Comparison of ENCODE assay signal across 10 mouse cellular contexts in the genomic region with DNA sequence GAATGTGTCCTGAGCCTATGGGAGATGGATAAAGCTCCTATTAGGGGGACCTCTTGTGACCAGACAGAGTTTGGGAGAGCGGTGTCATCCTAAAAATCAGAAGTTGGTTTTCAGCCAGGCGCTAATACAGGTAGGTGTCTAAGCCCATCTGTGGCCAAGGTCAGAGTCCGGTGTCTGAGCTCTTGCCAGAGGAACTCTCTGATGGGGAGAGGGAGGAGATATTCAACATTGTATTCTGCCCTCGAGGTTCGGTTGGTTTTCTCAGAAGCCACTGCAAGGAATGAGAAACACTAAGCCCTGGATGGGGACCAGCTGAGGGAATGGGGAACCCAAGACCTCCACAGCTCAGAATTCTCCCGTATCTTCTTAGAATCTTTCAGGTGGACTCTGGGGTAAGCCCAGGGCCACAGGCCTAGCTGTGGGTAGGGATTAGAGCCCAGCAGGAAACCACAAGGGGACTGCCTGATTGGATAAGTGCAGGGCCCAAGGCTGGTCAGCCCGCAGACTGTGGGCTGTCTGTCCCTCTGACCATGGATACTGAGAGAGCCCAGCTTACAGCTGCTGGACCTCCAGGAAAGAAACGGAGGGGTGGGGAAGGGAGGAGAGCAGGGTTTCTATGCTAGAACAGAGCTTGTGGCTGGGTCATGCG. TPM values are rescaled to one million over a fixed set of nuclear protein-coding genes. Genes with fewer than 3 reads are reported as not detected.
DNase-seq lines count a peak whose midpoint lies in the region; ATAC-seq and TF ChIP-seq lines count a peak whose summit lies in the region.
"Had no signal": no experiment of that assay in that cellular context is flagged by ENCODE, and none has a peak within 500 bp of the region (broad histone marks: within the 10 kb centered on the region; RNA-seq: fewer than 3 reads in every experiment).

No protein-coding gene starts in this region.

- H3K4me1 ChIP-seq in kidney, adult 2 months (ENCODE audit: control insufficient read depth, insufficient read depth, low read length) = peaks cover 7% of the 10 kb centered on the region
- H3K4me1 ChIP-seq in brown adipose tissue, adult 24 weeks (ENCODE audit: control insufficient read depth, insufficient read depth, insufficient read length, low read length) = peaks cover 12% of the 10 kb centered on the region
- peaks cover 21% of the 10 kb centered on the region for H3K4me1 ChIP-seq in hindbrain, postnatal 0 days (ENCODE audit: insufficient read depth, low read length)
- H3K4me1 ChIP-seq in midbrain, postnatal 0 days (ENCODE audit: insufficient read depth, low read length) = peaks cover 8% of the 10 kb centered on the region

- peak overlapping the region; percentile 73; the same call in 1 of the 2 replicates for H3K4me3 ChIP-seq in kidney, adult 2 months (ENCODE audit: insufficient read depth, low read depth, low read length)
- H3K4me3 ChIP-seq in brown adipose tissue, adult 24 weeks (ENCODE audit: insufficient read depth, low read depth, low read length) = peak overlapping the region; percentile 78
- peak overlapping the region; percentile 58; the same call in 1 of the 2 replicates for H3K4me3 ChIP-seq in hindbrain, postnatal 0 days (ENCODE audit: low read length)
- H3K4me3 ChIP-seq in midbrain, postnatal 0 days (ENCODE audit: low read depth, low read length) = peak overlapping the region; percentile 53; the same call in 1 of the 2 replicates

- no peaks in the 10 kb centered on the region for H3K9me3 ChIP-seq in hindbrain, postnatal 0 days (ENCODE audit: low read length)
- no peaks in the 10 kb centered on the region for H3K9me3 ChIP-seq in midbrain, postnatal 0 days (ENCODE audit: low read length)

- peak overlapping the region; percentile 69 for H3K4me2 ChIP-seq in hindbrain, postnatal 0 days (ENCODE audit: low read depth, low read length)
- peak overlapping the region; percentile 80; the same call in 1 of the 2 replicates for H3K4me2 ChIP-seq in midbrain, postnatal 0 days (ENCODE audit: low read depth, low read length, poor library complexity, severe bottlenecking)

- no peaks in the 10 kb centered on the region for H3K27me3 ChIP-seq in kidney, adult 2 months (replicated peaks; ENCODE audit: control insufficient read depth, insufficient read depth, low read length)
- H3K27me3 ChIP-seq in hindbrain, postnatal 0 days (ENCODE audit: insufficient read depth, low read length) = peaks cover 13% of the 10 kb centered on the region; the same call in 1 of the 2 replicates
- H3K27me3 ChIP-seq in midbrain, postnatal 0 days (ENCODE audit: insufficient read depth, low read length) = peaks cover 40% of the 10 kb centered on the region

- WGBS in kidney, adult 2 months = 43% methylated on average over 9 of the region's 9 CpGs
- 59% methylated on average over 9 of the region's 9 CpGs for WGBS in hindbrain, postnatal 0 days
- 47% methylated on average over 9 of the region's 9 CpGs for WGBS in midbrain, postnatal 0 days

- H3K27ac ChIP-seq in kidney, adult 2 months (ENCODE audit: insufficient read depth, low read depth, low read length) = no peak overlapping the region
- no peak overlapping the region for H3K27ac ChIP-seq in brown adipose tissue, adult 24 weeks (replicated peaks; ENCODE audit: low read depth, low read length)
- H3K27ac ChIP-seq in hindbrain, postnatal 0 days = peak overlapping the region; percentile 26; the same call in 1 of the 2 replicates
- H3K27ac ChIP-seq in midbrain, postnatal 0 days (ENCODE audit: low read depth, low read length) = no peak overlapping the region

- DNase-seq in kidney, adult 2 months = peak; percentile 61
- no peak for DNase-seq in kidney, adult 18-20 months
- no peak for DNase-seq in hindbrain, postnatal 0 days (ENCODE audit: low spot score)
- DNase-seq in midbrain, postnatal 0 days (ENCODE audit: low spot score) = no peak
- no peak for DNase-seq in c-Kit-positive CD71-positive TER-119-positive erythroid progenitor cells, embryonic 14.5 days (ENCODE audit: low spot score)
- no peak for DNase-seq in thymus, postnatal 25 days
- DNase-seq in B cell, adult 2 months = no peak
- DNase-seq: cerebellum, postnatal 14 days; lung, adult 2 months had no signal

- TF ChIP-seq CTCF in kidney, adult 2 months (conservative IDR thresholded peaks at IDR 0.05; ENCODE audit: insufficient read depth, insufficient read length, low read depth, low read length) = no peak
- TF ChIP-seq CTCF in hindbrain, postnatal 0 days (IDR thresholded peaks at IDR 0.05; ENCODE audit: low read depth) = no peak
- no peak for TF ChIP-seq CTCF in midbrain, postnatal 0 days (IDR thresholded peaks at IDR 0.05)

- H3K36me3 ChIP-seq in kidney, adult 2 months (ENCODE audit: control insufficient read depth, insufficient read depth, low read length) = no peaks in the 10 kb centered on the region
- no peaks in the 10 kb centered on the region for H3K36me3 ChIP-seq in hindbrain, postnatal 0 days (ENCODE audit: insufficient read depth, low read length)
- H3K36me3 ChIP-seq in midbrain, postnatal 0 days (ENCODE audit: insufficient read depth, low read length) = no peaks in the 10 kb centered on the region

- TF ChIP-seq POLR2A in kidney, adult 2 months (IDR thresholded peaks at IDR 0.05; ENCODE audit: low read depth, low read length) = no peak

- H3K9ac ChIP-seq in hindbrain, postnatal 0 days (replicated peaks; ENCODE audit: low read length) = no peak overlapping the region
- no peak overlapping the region for H3K9ac ChIP-seq in midbrain, postnatal 0 days (replicated peaks; ENCODE audit: low read length, poor library complexity, severe bottlenecking)

- no peak for ATAC-seq in hindbrain, postnatal 0 days
- no peak for ATAC-seq in midbrain, postnatal 0 days (ENCODE audit: low FRiP score)

RNA-seq across cellular contexts. Expression of a gene that starts 1.5 kb away (rescaled TPM):
- 5.7 and 6.8 TPM in 2 replicates for polyA plus RNA-seq in kidney, adult 2 months (2012; rRNA removed)
- polyA plus RNA-seq in brown adipose tissue, adult 24 weeks (2012; ENCODE audit: insufficient read depth, insufficient read length, missing spikeins) = 1.2 and 1.5 TPM in 2 replicates
- total RNA-seq in hindbrain, postnatal 0 days (2014; rRNA removed) = 7.8 and 12.8 TPM in 2 replicates
- polyA plus RNA-seq in hindbrain, postnatal 0 days (2015; fragmentation: Nextera tagmentation; extraction: Ambion mirVana) = 5.5 and 6.1 TPM in 2 replicates
- total RNA-seq in midbrain, postnatal 0 days (2014; rRNA removed) = 5.4 and 6.1 TPM in 2 replicates
- 3.6 and 3.7 TPM in 2 replicates for polyA plus RNA-seq in midbrain, postnatal 0 days (2015; fragmentation: Nextera tagmentation; extraction: Ambion mirVana)

RNA-seq across cellular contexts. Expression of a gene that starts 7.1 kb away (rescaled TPM):
- 0.56 and 2.6 TPM in 2 replicates for polyA plus RNA-seq in kidney, adult 2 months (2012; rRNA removed)
- polyA plus RNA-seq in brown adipose tissue, adult 24 weeks (2012; ENCODE audit: insufficient read depth, insufficient read length, missing spikeins) = not detected in 2 replicates
- not detected in 2 replicates for total RNA-seq in hindbrain, postnatal 0 days (2014; rRNA removed)
- polyA plus RNA-seq in hindbrain, postnatal 0 days (2015; fragmentation: Nextera tagmentation; extraction: Ambion mirVana) = 0.11 TPM in 1 of 2 replicates, not detected in the other
- total RNA-seq in midbrain, postnatal 0 days (2014; rRNA removed) = not detected in 2 replicates
- 0.17 and 0.21 TPM in 2 replicates for polyA plus RNA-seq in midbrain, postnatal 0 days (2015; fragmentation: Nextera tagmentation; extraction: Ambion mirVana)

RNA-seq across cellular contexts. Expression of a gene that starts 40.3 kb away (rescaled TPM):
- 20.2 and 21.7 TPM in 2 replicates for polyA plus RNA-seq in kidney, adult 2 months (2012; rRNA removed)
- 3.8 and 8.4 TPM in 2 replicates for polyA plus RNA-seq in brown adipose tissue, adult 24 weeks (2012; ENCODE audit: insufficient read depth, insufficient read length, missing spikeins)
- total RNA-seq in hindbrain, postnatal 0 days (2014; rRNA removed) = 121 and 127 TPM in 2 replicates
- polyA plus RNA-seq in hindbrain, postnatal 0 days (2015; fragmentation: Nextera tagmentation; extraction: Ambion mirVana) = 60.8 and 66.9 TPM in 2 replicates
- 154 and 155 TPM in 2 replicates for total RNA-seq in midbrain, postnatal 0 days (2014; rRNA removed)
- polyA plus RNA-seq in midbrain, postnatal 0 days (2015; fragmentation: Nextera tagmentation; extraction: Ambion mirVana) = 95.0 and 104 TPM in 2 replicates

RNA-seq across cellular contexts. Expression of a gene that starts 58.1 kb away (rescaled TPM):
- polyA plus RNA-seq in kidney, adult 2 months (2012; rRNA removed) = 342 and 447 TPM in 2 replicates
- polyA plus RNA-seq in brown adipose tissue, adult 24 weeks (2012; ENCODE audit: insufficient read depth, insufficient read length, missing spikeins) = 7.4 and 18.4 TPM in 2 replicates
- 236 and 284 TPM in 2 replicates for total RNA-seq in hindbrain, postnatal 0 days (2014; rRNA removed)
- polyA plus RNA-seq in hindbrain, postnatal 0 days (2015; fragmentation: Nextera tagmentation; extraction: Ambion mirVana) = 105 TPM in 2 replicates
- 218 and 247 TPM in 2 replicates for total RNA-seq in midbrain, postnatal 0 days (2014; rRNA removed)
- 114 and 125 TPM in 2 replicates for polyA plus RNA-seq in midbrain, postnatal 0 days (2015; fragmentation: Nextera tagmentation; extraction: Ambion mirVana)

RNA-seq across cellular contexts. Expression of a gene that starts 59.2 kb away (rescaled TPM):
- polyA plus RNA-seq in kidney, adult 2 months (2012; rRNA removed) = 107 and 112 TPM in 2 replicates
- polyA plus RNA-seq in brown adipose tissue, adult 24 weeks (2012; ENCODE audit: insufficient read depth, insufficient read length, missing spikeins) = 55.0 and 64.8 TPM in 2 replicates
- 65.3 and 81.6 TPM in 2 replicates for total RNA-seq in hindbrain, postnatal 0 days (2014; rRNA removed)
- polyA plus RNA-seq in hindbrain, postnatal 0 days (2015; fragmentation: Nextera tagmentation; extraction: Ambion mirVana) = 102 TPM in 2 replicates
- total RNA-seq in midbrain, postnatal 0 days (2014; rRNA removed) = 62.5 and 70.5 TPM in 2 replicates
- 93.3 and 101 TPM in 2 replicates for polyA plus RNA-seq in midbrain, postnatal 0 days (2015; fragmentation: Nextera tagmentation; extraction: Ambion mirVana)
